Mouse (Mus musculus) G1E (cell line): Measurements from ENCODE around the gene Gm4491.

Experiments
- CTCF ChIP-seq: IDR thresholded peaks from 2 replicates; pipeline ENCODE4 v1.5.1; 2012; ENCODE audit warnings: low read depth, low read length, inconsistent platforms, mixed read lengths
- GATA2 ChIP-seq: IDR thresholded peaks from 2 replicates; pipeline ENCODE4 v1.6.1; 2012; ENCODE audit warnings: low read depth, low read length, inconsistent platforms, borderline replicate concordance
- POLR2AphosphoS5 ChIP-seq: IDR thresholded peaks from 2 replicates; pipeline ENCODE4 v1.6.1; 2012; ENCODE audit warnings: low read depth, low read length, inconsistent platforms; ENCODE audit not compliant: insufficient replicate concordance

- TF ChIP-seq CTCF, result no peak
- TF ChIP-seq POLR2AphosphoS5, result no peak
- TF ChIP-seq GATA2, result no peak
Measured at GRCm38 (mm10) chr14:57122295-57122694, 6.6 kb upstream of the Gm4491 start.
